Mouse (Mus musculus) C2C12 (cell line): Measurements from ENCODE around the gene Ywhab.

Experiments used
- CEBPB ChIP-seq: IDR thresholded peaks from one replicate; pipeline ENCODE4 v1.6.1; 2011; ENCODE audit warnings: low read depth, mild to moderate bottlenecking, control low read depth, moderate library complexity
- CTCF ChIP-seq: IDR thresholded peaks from one replicate; pipeline ENCODE4 v1.5.1; 2011; ENCODE audit not compliant: control insufficient read depth, insufficient read depth, insufficient read length
- FOSL1 ChIP-seq: IDR thresholded peaks from one replicate; pipeline ENCODE4 v1.8.0; 2011; ENCODE audit warnings: mild to moderate bottlenecking, low read length; ENCODE audit not compliant: poor library complexity, insufficient read depth, severe bottlenecking
- MAX ChIP-seq: IDR thresholded peaks from one replicate; pipeline ENCODE4 v1.6.1; 2011; ENCODE audit warnings: mild to moderate bottlenecking, control low read depth
- MYOD1 ChIP-seq: IDR thresholded peaks from one replicate; pipeline ENCODE4 v1.6.1; 2011; ENCODE audit warnings: low read depth; ENCODE audit not compliant: control insufficient read depth, insufficient read length
- MYOG ChIP-seq: IDR thresholded peaks from one replicate; pipeline ENCODE4 v1.6.1; 2011; ENCODE audit not compliant: control insufficient read depth, insufficient read length; ENCODE audit errors: extremely low read depth
- USF1 ChIP-seq: IDR thresholded peaks from one replicate; pipeline ENCODE4 v1.6.1; 2011; ENCODE audit warnings: low read depth, mild to moderate bottlenecking, control low read depth, moderate library complexity

- TF ChIP-seq USF1 (peak; percentile 79), CTCF (no peak), MAX (peak; percentile 15), FOSL1 (no peak), MYOG (no peak), MYOD1 (no peak), CEBPB (peak; percentile 32)
These were observed 460 bp downstream of the Ywhab start for GRCm38 (mm10) chr2:163994977-163995862.
